Mouse (Mus musculus) stomach, postnatal 0 days (tissue): ENCODE measurements around the gene Smim15. TPM values are rescaled to one million over a fixed set of nuclear protein-coding genes. Genes with fewer than 3 reads are reported as not detected.

Source experiments
- ATAC-seq: fragments of 200-750 bp; cut with Nextera tagmentation; 2 replicates; pipeline ENCODE4 v1.8.0; 2017; ENCODE audit not compliant: low FRiP score, low TSS enrichment
- DNase-seq: peaks from one replicate; pipeline ENCODE4 v3.0.0-alpha.2; 2016; ENCODE audit warnings: low spot score
- H3K27ac ChIP-seq: fragments of 300-500 bp; sonication (generic); replicated peaks from 2 replicates; pipeline ENCODE4 v1.5.1; 2014; ENCODE audit warnings: mild to moderate bottlenecking, control low read depth
- H3K27me3 ChIP-seq: fragments of 300-500 bp; sonication (generic); 2 replicates; pipeline ENCODE4 v1.6.1; 2014; ENCODE audit warnings: low read length; ENCODE audit not compliant: control insufficient read depth, insufficient read depth
- H3K36me3 ChIP-seq: fragments of 300-500 bp; sonication (generic); 2 replicates; pipeline ENCODE4 v1.6.1; 2014; ENCODE audit warnings: low read length, mixed read lengths; ENCODE audit not compliant: control insufficient read depth, insufficient read depth
- H3K4me1 ChIP-seq: fragments of 300-500 bp; sonication (generic); replicated peaks from 2 replicates; pipeline ENCODE4 v1.6.1; 2014; ENCODE audit warnings: antibody characterized with exemption; ENCODE audit not compliant: control insufficient read depth, insufficient read depth
- H3K4me2 ChIP-seq: fragments of 300-500 bp; sonication (generic); replicated peaks from 2 replicates; pipeline ENCODE4 v1.6.1; 2014; ENCODE audit warnings: low read depth, mild to moderate bottlenecking, control low read depth, moderate library complexity
- H3K4me3 ChIP-seq: fragments of 300-500 bp; sonication (generic); 2 replicates; pipeline ENCODE4 v1.5.1; 2014; ENCODE audit warnings: low read depth, low read length, control low read depth
- H3K9ac ChIP-seq: fragments of 300-500 bp; sonication (generic); 2 replicates; pipeline ENCODE4 v1.6.1; 2014; ENCODE audit warnings: mild to moderate bottlenecking, low read length, control low read depth, mixed read lengths
- H3K9me3 ChIP-seq: fragments of 300-500 bp; sonication (generic); 2 replicates; pipeline ENCODE4 v1.6.1; 2016; ENCODE audit warnings: low read length; ENCODE audit not compliant: control insufficient read depth
- CTCF ChIP-seq: IDR thresholded peaks from 2 replicates; pipeline ENCODE4 v1.5.1; 2016; ENCODE audit warnings: antibody characterized with exemption, low read depth, mild to moderate bottlenecking, moderate library complexity
- EP300 ChIP-seq: optimal IDR thresholded peaks from 2 replicates; pipeline ENCODE3; 2016; ENCODE audit warnings: antibody characterized with exemption
- WGBS: fragments of 180-500 bp; shearing (Covaris S2); extraction: QIAGEN DNeasy Blood & Tissue Kit; methylation state at CpG from one replicate; pipeline ENCODE4 v1.1.7; 2014; 5-methylcytosine and 5-hydroxymethylcytosine counted together
- polyA plus RNA-seq: library from polyadenylated mRNA; unstranded; fragments of >200 nt; fragmentation: Nextera tagmentation; extraction: Ambion mirVana; gene quantifications from 2 replicates; pipeline ENCODE4 v1.2.1, GENCODE M21; 2015

Smim15 gene
- polyA plus RNA-seq, 1 experiment from 2014 or later = 46.5 TPM

- Histone ChIP-seq H3K36me3 (no peaks in the 10 kb centered on the region), H3K4me2 (no peak overlapping the region), H3K4me3 (no peak overlapping the region), H3K27ac (no peak overlapping the region), H3K9ac (no peak overlapping the region), H3K4me1 (0 out of 2 replicates have a peak, but pooled peaks cover 2% of the 10 kb centered on the region), H3K9me3 (no peaks in the 10 kb centered on the region), H3K27me3 (no peaks in the 10 kb centered on the region)
- TF ChIP-seq CTCF (no peak), EP300 (no peak)
- ATAC-seq (no peak), DNase-seq (no peak)
- WGBS = 67% methylated on average over 3 of the region's 3 CpGs
Observed at GRCm38 (mm10) chr13:108040451-108040850, 3.8 kb upstream of the Smim15 start.

GRCm38 (mm10) chr13:108041358-108041757, 2.9 kb upstream of the Smim15 start:
- Histone ChIP-seq H3K9me3 (no peaks in the 10 kb centered on the region), H3K4me1 (0 out of 2 replicates have a peak, but pooled peaks cover 5% of the 10 kb centered on the region), H3K27ac (no peak overlapping the region), H3K36me3 (no peaks in the 10 kb centered on the region), H3K4me2 (no peak overlapping the region), H3K9ac (no peak overlapping the region), H3K27me3 (no peaks in the 10 kb centered on the region), H3K4me3 (no peak overlapping the region)
- TF ChIP-seq CTCF (peak; percentile 83), EP300 (no peak)
- ATAC-seq (peak; percentile 47; the same call in 1 of the 2 replicates), DNase-seq (peak; percentile 77)
- 2% methylated on average over 7 of the region's 7 CpGs for WGBS

GRCm38 (mm10) chr13:108043431-108044221, 620 bp upstream of the Smim15 start:
- H3K4me2 ChIP-seq = peak overlapping the region; percentile 65
- 0 out of 2 replicates have a peak, but pooled peaks cover 5% of the 10 kb centered on the region for H3K4me1 ChIP-seq
- H3K4me3 ChIP-seq = peak overlapping the region; percentile 58
- H3K27me3 ChIP-seq = no peaks in the 10 kb centered on the region
- DNase-seq (peak; percentile 54), ATAC-seq (peak; percentile 43)
- WGBS = 1% methylated on average over 23 of the region's 23 CpGs
- H3K36me3 ChIP-seq = no peaks in the 10 kb centered on the region
- H3K9me3 ChIP-seq = no peaks in the 10 kb centered on the region
- H3K9ac ChIP-seq = peak overlapping the region; percentile 69
- peak; percentile 30; the same call in 1 of the 2 replicates for TF ChIP-seq CTCF
- TF ChIP-seq EP300 = peak; percentile 66
- peak overlapping the region; percentile 97 for H3K27ac ChIP-seq

GRCm38 (mm10) chr13:108045646-108046045, 1.4 kb downstream of the Smim15 start:
- Histone ChIP-seq H3K4me2 (peak overlapping the region; percentile 23), H3K4me3 (no peak overlapping the region), H3K9ac (no peak overlapping the region), H3K9me3 (no peaks in the 10 kb centered on the region), H3K36me3 (no peaks in the 10 kb centered on the region), H3K4me1 (0 out of 2 replicates have a peak, but pooled peaks cover 5% of the 10 kb centered on the region), H3K27ac (peak overlapping the region; percentile 45; the same call in 1 of the 2 replicates), H3K27me3 (no peaks in the 10 kb centered on the region)
- 47% methylated on average over 3 of the region's 3 CpGs for WGBS
- no peak for TF ChIP-seq EP300
- no peak for TF ChIP-seq CTCF
- ATAC-seq = no peak
- no peak for DNase-seq

DNA sequence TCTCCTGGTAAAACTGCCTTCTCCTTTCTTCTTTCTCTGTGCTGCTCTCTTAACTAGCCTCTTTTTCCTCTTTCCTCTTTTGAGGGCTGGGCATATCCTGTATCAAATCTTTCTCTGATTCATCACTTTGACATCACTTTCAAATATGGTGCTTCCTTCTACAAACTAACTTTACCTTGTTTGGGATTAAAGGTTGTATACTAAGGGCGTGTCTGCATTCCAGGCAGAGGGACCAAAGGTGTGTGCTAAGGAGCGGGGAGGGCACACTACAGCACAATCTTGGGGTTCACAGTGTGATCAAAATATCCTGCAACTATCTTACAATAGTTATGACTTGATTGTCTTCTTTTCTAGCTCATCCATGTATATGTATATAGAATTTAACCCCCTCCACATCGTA, 1.8 kb downstream of the Smim15 start:
- peak overlapping the region; percentile 45; the same call in 1 of the 2 replicates for H3K27ac ChIP-seq
- DNase-seq = no peak
- TF ChIP-seq EP300 (no peak), CTCF (no peak)

GRCm38 (mm10) chr13:108046891-108047290, 2.6 kb downstream of the Smim15 start:
- no peak overlapping the region for H3K4me3 ChIP-seq
- DNase-seq (no peak), ATAC-seq (no peak)
- H3K9ac ChIP-seq = no peak overlapping the region
- 0 out of 2 replicates have a peak, but pooled peaks cover 5% of the 10 kb centered on the region for H3K4me1 ChIP-seq
- H3K36me3 ChIP-seq = no peaks in the 10 kb centered on the region
- H3K9me3 ChIP-seq = no peaks in the 10 kb centered on the region
- 69% methylated on average over 6 of the region's 6 CpGs for WGBS
- no peak overlapping the region for H3K4me2 ChIP-seq
- H3K27ac ChIP-seq = no peak overlapping the region
- no peaks in the 10 kb centered on the region for H3K27me3 ChIP-seq
- TF ChIP-seq EP300 = no peak
- no peak for TF ChIP-seq CTCF

More for the DNA sequence above, 1.8 kb downstream of the Smim15 start:
- peak; percentile 55; the same call in 1 of the 2 replicates for ATAC-seq
- no peaks in the 10 kb centered on the region for H3K27me3 ChIP-seq
- no peaks in the 10 kb centered on the region for H3K9me3 ChIP-seq
- no peaks in the 10 kb centered on the region for H3K36me3 ChIP-seq
- H3K4me2 ChIP-seq = peak overlapping the region; percentile 23; the same call in 1 of the 2 replicates
- no peak overlapping the region for H3K9ac ChIP-seq
- no peak overlapping the region for H3K4me3 ChIP-seq
- WGBS = 68% methylated on average over 3 of the region's 3 CpGs
- 0 out of 2 replicates have a peak, but pooled peaks cover 5% of the 10 kb centered on the region for H3K4me1 ChIP-seq
